Mouse (Mus musculus): ENCODE measurements around the gene Lpp.

- no peak for TF ChIP-seq CTCF (IDR thresholded peaks at IDR 0.05; ENCODE audit: borderline replicate concordance, insufficient read depth, low read depth, low read length)
- TF ChIP-seq POLR2A (IDR thresholded peaks at IDR 0.05; ENCODE audit: borderline replicate concordance, insufficient read depth, low read length), result no peak
These were observed 201.2 kb downstream of the Lpp start for GRCm38 (mm10) chr16:24594508-24594907.

Data from cerebellum, adult 2 months (tissue).